Mouse (Mus musculus) kidney, embryonic 16.5 days (tissue): ENCODE results near the gene Perp. TPM values are rescaled to one million over a fixed set of nuclear protein-coding genes. Genes with fewer than 3 reads are reported as not detected.

Source experiments
- polyA plus RNA-seq: library from polyadenylated mRNA; unstranded; fragments of >200 nt; fragmentation: Nextera tagmentation; extraction: Ambion mirVana; gene quantifications from 2 replicates; pipeline ENCODE4 v1.2.1, GENCODE M21; 2015

Gene Perp
- polyA plus RNA-seq, 1 experiment from 2014 or later, result 21.8 TPM

Other genes with a start within 250 kb of the Perp start
- 1.6 TPM in 2 replicates for gene Arfgef3, start 101.1 kb upstream of the Perp start, polyA plus RNA-seq
- gene Gm4922, start 58.2 kb upstream of the Perp start, polyA plus RNA-seq, result 0.09 and 0.11 TPM in 2 replicates
- 2.6 and 3.5 TPM in 2 replicates for gene Tnfaip3, start 170.6 kb downstream of the Perp start, polyA plus RNA-seq